Mouse (Mus musculus) heart, postnatal 14 days (tissue): ENCODE measurements at regions not wholly inside any gene's neighbourhood (a gene's known extent, or its start where the extent isn't known, plus 50 kb on each side); places are given as distances from the start of the nearest gene placed in this dataset.

Source experiments
- DNase-seq, 2 experiments: peaks; one replicate each; pipeline ENCODE4 v3.0.0; 2021 to 2022
- intact Hi-C: fragments of 180-260 bp; cut with DNase I; formaldehyde crosslinking; loops from one replicate; pipeline ENCODE4 v1.15.1; 2025

- no peak for DNase-seq
- intact Hi-C loops = no loop called here
These were observed 207.0 kb downstream of the CK137956 start for GRCm38 (mm10) chr4:127763736-127764135.

- no peak for DNase-seq
- intact Hi-C loops = no loop called here
These were observed 211.8 kb downstream of the CK137956 start for GRCm38 (mm10) chr4:127758961-127759360.

- intact Hi-C loops = no loop called here
- no peak for DNase-seq
These were observed 214.5 kb downstream of the CK137956 start for GRCm38 (mm10) chr4:127756238-127756637.

- intact Hi-C loops = no loop called here
- DNase-seq = no peak
These were observed 220.0 kb downstream of the CK137956 start for GRCm38 (mm10) chr4:127750781-127751180.

- intact Hi-C loops = no loop called here
- DNase-seq = no peak
These were observed 222.9 kb downstream of the CK137956 start for GRCm38 (mm10) chr4:127747876-127748275.

GRCm38 (mm10) chr4:127736781-127737180 lies 234.0 kb downstream of the CK137956 start:
- no peak for DNase-seq
- intact Hi-C loops = no loop called here

- intact Hi-C loops = no loop called here
These were observed 234.6 kb downstream of the CK137956 start for GRCm38 (mm10) chr4:127736151-127736550.

GRCm38 (mm10) chr4:127734641-127735040 lies 236.1 kb downstream of the CK137956 start:
- DNase-seq = no peak
- intact Hi-C loops = no loop called here

More at GRCm38 (mm10) chr4:127736151-127736550, 234.6 kb downstream of the CK137956 start:
- no peak for DNase-seq

- DNase-seq = no peak
- intact Hi-C loops = no loop called here
These were observed 252.1 kb downstream of the CK137956 start for GRCm38 (mm10) chr4:127718661-127719060.

GRCm38 (mm10) chr4:127712274-127712673 lies 258.5 kb downstream of the CK137956 start:
- no peak for DNase-seq
- intact Hi-C loops = no loop called here

GRCm38 (mm10) chr4:127710816-127711215 lies 259.9 kb downstream of the CK137956 start:
- DNase-seq = no peak
- intact Hi-C loops = no loop called here

GRCm38 (mm10) chr4:127709746-127710145 lies 261.0 kb downstream of the CK137956 start:
- DNase-seq = no peak
- intact Hi-C loops = no loop called here

GRCm38 (mm10) chr4:127708186-127708585 lies 262.6 kb downstream of the CK137956 start:
- intact Hi-C loops = no loop called here
- DNase-seq = no peak

- DNase-seq = no peak
These were observed 263.6 kb downstream of the CK137956 start for GRCm38 (mm10) chr4:127707126-127707525.

GRCm38 (mm10) chr4:127701651-127702050 lies 269.1 kb downstream of the CK137956 start:
- intact Hi-C loops = no loop called here
- DNase-seq = no peak

More at GRCm38 (mm10) chr4:127707126-127707525, 263.6 kb downstream of the CK137956 start:
- intact Hi-C loops = no loop called here

GRCm38 (mm10) chr4:127689986-127690385 lies 280.8 kb downstream of the CK137956 start:
- intact Hi-C loops = no loop called here

GRCm38 (mm10) chr4:127685021-127685420 lies 285.7 kb downstream of the CK137956 start:
- no peak for DNase-seq
- intact Hi-C loops = no loop called here

More at GRCm38 (mm10) chr4:127689986-127690385, 280.8 kb downstream of the CK137956 start:
- no peak for DNase-seq

GRCm38 (mm10) chr4:127679391-127679790 lies 291.4 kb downstream of the CK137956 start:
- intact Hi-C loops = no loop called here
- no peak for DNase-seq

GRCm38 (mm10) chr4:127678437-127678836 lies 292.3 kb downstream of the CK137956 start:
- no peak for DNase-seq
- intact Hi-C loops = no loop called here

- intact Hi-C loops = no loop called here
These were observed 294.9 kb downstream of the CK137956 start for GRCm38 (mm10) chr4:127675745-127676315.

GRCm38 (mm10) chr4:127659950-127660349 lies 302.0 kb upstream of the Gjb5 start:
- DNase-seq = no peak
- intact Hi-C loops = no loop called here

More at GRCm38 (mm10) chr4:127675745-127676315, 294.9 kb downstream of the CK137956 start:
- no peak for DNase-seq

GRCm38 (mm10) chr4:127651601-127652000 lies 293.6 kb upstream of the Gjb5 start:
- intact Hi-C loops = no loop called here
- DNase-seq = no peak

GRCm38 (mm10) chr4:127648011-127648410 lies 290.0 kb upstream of the Gjb5 start:
- DNase-seq = no peak

More at GRCm38 (mm10) chr4:127648011-127648410, 290.0 kb upstream of the Gjb5 start:
- intact Hi-C loops = no loop called here
